Mouse (Mus musculus) retina, adult 2 months (tissue): Measurements from ENCODE around the gene Skap1.
A peak's percentile ranks its signal among the peaks of the same experiment; 100 is the strongest.

Experiments used
- DNase-seq: peaks from one replicate; pipeline ENCODE4 v3.0.0-alpha.2; 2012; ENCODE audit warnings: low read depth, low spot score

Skap1 gene

DNA sequence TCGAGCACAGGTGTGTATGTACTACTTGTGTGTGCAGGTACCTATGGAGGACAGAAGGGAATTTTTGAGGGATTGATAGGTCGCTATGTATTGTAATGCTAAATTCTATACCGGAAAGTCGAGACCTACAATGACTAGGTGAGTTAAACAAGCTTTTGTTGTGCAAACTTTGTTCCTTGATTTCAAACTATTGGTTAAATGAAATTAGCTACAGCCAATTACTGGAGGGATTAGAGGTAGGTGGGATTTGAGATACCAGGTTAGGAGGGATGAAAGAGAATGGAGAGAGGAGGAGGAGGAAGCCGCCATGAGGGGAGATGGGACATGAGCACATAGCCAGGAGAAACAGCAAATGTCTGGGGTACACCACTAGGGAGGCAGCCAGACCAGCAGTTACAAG is 315.9 kb downstream of the Skap1 start:
- no peak for DNase-seq

DNA sequence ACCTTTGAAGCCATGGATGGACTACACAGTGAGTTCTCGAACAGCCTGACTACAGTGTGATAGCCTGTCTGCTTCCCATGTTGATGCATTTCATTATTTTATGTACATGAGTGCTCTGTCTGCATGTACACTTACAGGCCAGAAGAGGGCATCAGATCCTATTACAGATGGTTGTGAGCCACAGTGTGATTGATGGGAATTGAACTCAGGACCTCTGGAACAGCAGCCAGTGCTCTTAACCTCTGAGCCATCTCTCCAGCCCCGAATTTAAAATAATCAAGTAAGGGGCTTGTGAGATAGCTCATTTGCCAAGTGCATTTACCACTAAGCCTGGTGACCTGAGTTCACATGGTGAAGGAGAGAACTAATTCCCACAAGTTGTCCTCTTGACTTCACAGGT is 317.0 kb downstream of the Skap1 start:
- no peak for DNase-seq

DNA sequence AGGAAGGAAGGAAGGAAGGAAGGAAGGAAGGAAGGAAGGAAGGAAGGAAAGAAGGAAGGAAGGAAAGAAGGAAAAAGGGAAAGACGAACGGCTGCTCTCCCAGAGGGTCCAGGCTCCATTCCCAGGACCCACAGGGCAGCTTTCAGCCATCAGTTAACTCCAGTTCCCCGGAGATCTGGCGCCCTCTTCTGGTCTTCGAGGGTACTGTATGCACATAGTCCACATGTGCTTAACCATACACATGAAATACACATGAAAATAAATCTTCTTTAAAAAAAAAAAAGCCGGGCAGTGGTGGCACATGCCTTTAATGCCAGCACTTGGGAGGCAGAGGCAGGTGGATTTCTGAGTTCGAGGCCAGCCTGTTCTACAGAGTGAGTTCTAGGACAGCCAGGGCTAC is 320.5 kb downstream of the Skap1 start:
- peak; percentile 22 for DNase-seq

DNA sequence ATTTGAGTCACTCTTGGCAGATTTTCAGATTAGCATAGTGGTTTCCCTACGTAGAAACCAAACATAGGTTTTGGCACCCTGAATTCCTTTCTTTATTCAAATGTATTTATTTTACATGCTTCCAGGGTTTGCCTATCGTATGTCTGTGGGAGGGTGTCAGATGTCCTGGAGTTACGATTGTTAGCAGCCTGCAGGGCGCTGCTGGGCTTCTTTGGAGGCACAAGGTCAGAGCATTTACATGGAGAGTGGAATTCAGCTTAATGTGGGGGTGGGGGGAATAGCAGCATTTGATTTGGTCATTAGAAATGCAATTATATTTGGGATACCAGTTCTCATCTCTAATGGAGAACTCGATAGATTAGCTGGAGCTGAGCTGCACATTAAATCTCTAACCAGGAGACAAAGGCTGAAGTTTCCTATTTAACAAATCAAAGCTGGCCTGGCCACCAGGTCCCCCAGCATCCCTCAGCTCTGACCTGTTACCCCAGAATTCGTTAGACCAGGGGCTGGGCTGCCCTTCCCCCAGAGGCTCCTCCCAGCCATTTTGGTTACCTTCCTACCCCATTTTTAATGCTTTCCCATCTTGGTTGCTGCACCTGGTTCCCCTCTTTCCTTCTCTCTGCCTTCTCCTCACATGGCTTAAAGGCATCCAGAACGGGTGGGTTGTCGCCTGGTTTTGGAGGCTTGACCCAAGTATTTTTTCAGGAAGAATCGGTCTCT is 322.5 kb downstream of the Skap1 start:
- DNase-seq, result no peak

DNA sequence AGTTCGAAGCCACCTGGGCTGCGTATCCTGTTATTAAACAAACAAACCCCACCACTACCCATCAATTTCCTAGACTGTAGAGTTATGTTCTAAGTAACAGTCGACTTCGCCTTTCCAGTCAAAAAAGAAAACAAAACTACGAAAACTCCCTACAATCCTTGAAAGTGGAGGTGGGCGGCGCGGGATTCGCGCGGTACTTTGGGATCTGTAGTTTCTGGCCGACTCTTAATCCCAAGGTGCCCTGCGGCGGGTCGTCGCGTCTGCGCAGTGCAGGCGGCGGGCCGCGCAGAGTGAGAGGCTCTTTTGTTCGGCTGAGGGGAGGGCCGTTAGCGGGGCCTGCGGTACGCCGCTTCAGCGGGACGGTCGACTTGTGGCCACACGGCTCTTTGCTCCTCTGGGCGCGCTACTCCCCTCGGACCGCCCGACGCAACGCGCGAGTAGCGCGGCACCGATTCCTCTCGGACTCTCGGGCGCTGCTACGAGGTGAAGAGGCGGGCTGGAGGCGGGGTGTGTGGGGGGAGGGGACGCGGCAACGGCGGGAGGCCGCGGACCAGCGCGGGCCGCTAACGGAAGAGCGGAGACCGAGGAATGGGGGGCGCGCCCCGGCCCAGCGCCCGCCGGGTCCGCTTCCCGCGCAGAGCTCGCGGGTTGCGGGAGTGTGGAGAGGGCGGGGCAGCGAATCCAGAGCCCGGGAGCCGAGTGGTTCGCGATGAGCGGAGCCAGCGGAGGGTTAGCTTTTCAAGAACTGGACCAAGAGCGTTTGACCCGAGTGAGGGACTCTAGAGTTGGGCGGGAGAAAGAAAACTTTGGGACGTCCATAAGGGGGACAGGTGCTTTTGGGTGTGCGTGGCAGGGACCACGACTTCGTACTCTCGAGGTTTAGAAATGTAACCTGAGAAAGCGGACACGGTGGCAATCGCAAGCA is 324.7 kb downstream of the Skap1 start, which contains the start of gene Cbx1:
TSS of gene Cbx1 (plus strand) at position 257 of the 925 bp plus-strand sequence.
- peak; percentile 65 for DNase-seq

DNA sequence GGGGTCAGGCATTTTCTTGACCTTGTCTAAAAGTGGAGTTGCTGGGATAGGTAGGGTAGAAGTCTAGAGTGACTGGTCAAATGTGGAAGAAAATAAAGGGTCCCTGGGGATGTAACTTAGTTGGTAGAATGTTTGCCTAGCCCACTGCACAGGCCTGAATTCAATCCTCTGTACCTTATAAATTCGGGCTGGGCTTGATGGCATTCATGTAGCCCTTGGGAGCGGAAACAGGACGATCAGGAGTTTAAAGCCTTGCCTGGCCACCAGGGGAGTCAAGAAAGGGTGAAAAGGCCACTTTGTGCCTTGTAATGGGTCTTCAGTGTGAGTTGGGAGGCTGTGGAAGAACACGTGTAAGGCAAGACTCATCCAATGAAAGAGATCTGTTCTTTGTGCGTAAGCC is 325.6 kb downstream of the Skap1 start:
- DNase-seq, result no peak

DNA sequence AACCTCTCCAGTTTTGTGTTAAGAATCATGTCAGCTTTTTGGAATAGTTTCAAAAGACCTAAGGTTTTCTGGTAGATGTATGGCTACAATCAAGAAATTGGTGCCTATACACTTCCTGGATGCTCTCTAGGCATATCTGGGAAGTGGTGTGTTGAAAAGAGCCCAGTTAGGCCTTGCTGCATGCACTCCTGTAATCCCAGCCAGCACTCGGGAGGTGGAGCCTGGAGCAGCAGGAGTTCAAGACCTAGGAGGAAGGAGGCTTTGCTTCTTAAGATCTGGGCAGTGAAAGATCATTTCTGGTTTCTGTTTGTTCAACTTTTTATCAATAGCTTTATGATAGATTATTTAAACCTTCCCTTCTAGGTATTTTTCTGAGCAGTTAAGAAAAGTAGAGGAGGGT is 326.3 kb downstream of the Skap1 start:
- no peak for DNase-seq

DNA sequence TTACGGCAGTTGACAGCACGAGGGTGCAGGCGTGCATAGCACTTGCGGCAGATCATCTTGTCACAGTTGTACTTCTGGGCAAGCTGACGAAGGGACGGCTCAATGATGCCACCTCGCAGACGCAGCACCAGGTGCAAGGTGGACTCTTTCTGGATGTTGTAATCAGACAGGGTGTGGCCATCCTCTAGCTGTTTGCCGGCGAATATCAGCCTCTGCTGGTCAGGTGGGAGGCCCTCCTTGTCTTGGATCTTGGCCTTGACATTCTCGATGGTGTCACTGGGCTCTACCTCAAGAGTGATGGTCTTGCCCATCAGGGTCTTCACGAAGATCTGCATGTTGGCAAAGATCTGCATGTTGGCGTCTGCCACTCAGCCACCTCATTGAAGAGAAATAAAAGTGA is 331.1 kb downstream of the Skap1 start:
- DNase-seq, result no peak

DNA sequence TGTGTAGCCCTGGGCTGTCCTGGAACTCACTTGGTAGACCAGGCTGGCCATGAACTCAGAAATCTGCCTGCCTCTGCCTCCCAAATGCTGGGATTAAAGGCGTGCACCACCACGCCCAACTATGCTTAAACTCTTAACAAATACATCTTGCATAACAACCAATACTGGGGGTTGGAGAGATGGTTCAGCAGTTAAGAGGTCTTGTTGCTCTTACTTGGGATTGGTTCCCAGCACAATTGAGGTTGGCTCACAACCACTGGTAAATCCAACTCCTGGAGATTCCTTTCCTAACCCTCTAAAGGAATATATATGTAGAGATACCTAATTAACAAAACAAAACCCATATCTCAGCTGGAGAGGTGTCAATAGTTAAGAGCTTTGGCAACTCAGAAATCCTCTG is 331.7 kb downstream of the Skap1 start:
- DNase-seq, result no peak

DNA sequence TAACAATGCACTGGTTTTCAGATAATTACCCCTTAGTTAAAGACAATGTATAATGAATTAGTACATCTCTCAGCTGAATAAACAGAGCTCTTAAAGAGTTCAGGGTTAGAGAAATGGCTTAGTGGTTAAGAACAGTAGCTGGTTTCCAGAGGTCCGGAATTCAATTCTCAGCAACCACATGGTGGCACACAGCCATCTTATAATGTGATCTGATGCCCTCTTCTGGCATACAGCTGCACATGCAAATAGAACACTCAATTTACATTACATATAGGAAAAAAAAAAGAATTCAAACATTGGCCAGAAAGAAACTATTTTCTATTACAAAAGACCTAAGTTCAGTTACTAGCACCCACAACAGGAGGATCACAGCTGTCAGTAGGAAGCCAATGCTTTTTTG is 332.2 kb downstream of the Skap1 start:
- no peak for DNase-seq

DNA sequence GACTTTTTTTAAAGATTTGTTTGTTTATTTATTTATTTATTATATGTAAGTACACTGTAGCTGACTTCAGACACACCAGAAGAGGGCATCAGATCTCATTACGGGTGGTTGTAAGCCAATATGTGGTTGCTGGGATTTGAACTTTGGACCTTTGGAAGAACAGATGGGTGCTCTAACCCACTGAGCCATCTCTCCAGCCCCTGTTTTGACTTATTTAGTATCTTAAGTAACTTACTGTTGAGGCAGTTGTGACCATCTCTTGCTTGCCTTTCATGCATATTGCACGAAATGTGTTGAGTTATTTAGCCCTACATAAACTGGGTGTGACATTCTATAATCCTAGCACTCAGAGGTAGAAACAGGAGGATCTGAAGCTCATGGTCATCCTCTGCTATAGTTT is 335.1 kb downstream of the Skap1 start:
- no peak for DNase-seq

DNA sequence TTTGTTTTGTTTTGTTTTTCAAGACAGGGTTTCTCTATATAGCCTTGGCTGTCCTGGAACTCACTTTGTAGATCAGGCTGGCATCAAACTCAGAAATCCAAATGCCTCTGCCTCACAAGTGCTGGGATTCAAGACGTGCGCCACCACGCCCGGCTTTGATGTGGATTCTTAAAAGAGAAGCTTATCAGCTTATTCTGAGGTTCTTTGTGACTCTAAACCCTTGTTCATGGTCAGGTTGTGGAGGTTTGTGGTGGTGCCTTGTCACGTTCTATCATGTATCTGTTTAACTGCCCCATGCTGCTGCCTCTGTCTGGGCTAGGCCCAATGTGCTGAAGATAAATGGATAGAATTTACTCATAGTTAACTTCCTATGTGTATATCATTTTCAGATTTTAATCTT is 341.2 kb downstream of the Skap1 start:
- DNase-seq, result no peak

DNA sequence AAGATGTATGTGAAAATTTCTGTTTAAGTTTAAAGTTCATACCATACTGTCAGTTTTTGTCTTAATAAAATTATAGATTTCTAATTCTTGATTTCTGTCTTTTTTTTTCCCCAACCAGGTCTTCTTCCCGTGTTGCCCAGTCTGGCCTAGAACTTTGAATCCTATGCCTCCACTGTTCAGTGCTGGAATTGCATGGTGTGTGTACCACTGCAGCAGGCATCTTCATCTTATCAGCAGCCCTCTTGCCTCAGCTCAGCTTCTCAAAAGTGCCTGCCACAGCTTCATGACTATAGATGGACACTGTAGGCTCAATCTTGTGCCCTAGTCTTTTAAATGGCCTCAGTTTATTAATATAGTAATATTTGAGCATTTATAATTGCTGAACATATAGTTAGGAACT is 343.7 kb downstream of the Skap1 start:
- DNase-seq, result no peak
